Mouse (Mus musculus): ENCODE results near the gene Dnm2.
"Not testable (repeated sequence)": the region's sequence is repeated elsewhere in the genome, so short reads cannot be mapped to it uniquely, and the experiment has no call there.

The Dnm2 gene

DNA sequence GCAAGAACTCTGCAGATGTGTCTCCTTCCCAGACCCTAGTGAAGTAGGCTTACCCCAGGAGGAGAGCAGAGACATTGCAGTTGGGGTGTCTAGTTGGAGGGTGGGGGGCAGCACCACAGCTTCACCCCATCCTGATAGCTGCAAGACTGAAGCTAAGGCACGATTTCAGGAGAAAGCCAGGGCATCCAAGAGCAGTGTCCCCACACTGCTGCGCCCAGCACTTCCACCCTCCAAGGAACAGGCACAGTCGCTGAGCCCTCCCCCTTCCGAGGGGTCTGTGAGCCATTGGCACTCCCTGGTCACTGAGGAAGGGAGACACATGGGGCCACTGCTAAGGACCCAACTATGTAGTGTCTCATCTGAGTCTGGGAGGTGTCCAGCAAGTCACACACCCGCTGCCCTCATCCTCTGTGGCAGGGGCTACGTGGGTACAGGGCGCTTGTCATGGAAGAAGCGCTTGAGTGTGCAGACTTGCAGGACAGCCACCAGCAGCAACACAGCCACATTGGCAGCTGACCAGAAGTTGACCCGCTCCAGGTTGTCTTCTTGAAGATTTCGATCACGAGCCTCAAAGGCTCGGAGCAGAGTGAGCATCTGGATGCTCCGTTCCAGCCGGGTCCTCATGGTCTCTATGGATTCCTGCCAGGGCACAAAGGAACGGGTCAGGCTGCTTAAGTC, 83.2 kb downstream of the Dnm2 start:
- H3K9me3 ChIP-seq (ENCODE audit: low read length) = no peaks in the 10 kb centered on the region
- 0 out of 2 replicates have a peak overlapping the region, but pooled peaks have one; percentile 13 for H3K4me3 ChIP-seq (replicated peaks; ENCODE audit: low read length)
- H3K27me3 ChIP-seq (ENCODE audit: insufficient read depth, low read length) = no peaks in the 10 kb centered on the region
- no peak for TF ChIP-seq CTCF (conservative IDR thresholded peaks at IDR 0.05; ENCODE audit: low read length)
- H3K36me3 ChIP-seq (ENCODE audit: insufficient read depth, low read length) = peaks cover 62% of the 10 kb centered on the region
- peaks cover 53% of the 10 kb centered on the region for H3K4me1 ChIP-seq (replicated peaks; ENCODE audit: low read depth, low read length)

DNA sequence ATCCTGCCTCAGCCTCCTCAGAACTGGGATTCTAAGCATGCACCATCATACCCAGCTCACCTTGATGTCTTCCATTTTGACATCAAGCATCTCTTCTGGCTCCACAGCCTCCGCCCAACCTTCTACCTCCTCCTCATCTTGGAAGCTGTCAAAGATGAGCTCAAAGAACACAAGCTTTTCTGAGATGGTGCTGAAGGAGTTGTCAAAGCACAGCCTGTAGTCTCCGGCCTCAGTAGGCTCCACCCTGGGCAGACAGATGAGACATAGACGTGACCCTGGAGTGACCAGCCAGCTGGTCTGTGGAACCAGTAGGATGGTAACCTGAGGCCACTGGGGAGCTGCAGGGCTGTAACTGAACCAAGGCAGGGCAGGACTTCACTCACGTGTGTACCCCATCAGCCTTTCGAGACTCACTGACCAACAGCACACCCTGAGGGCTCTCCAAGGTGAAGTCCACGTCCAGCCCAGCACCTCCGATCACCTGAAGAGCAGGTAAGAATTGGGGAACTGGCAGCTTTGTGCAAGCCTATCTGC, 84.2 kb downstream of the Dnm2 start:
- peaks cover 8% of the 10 kb centered on the region for H3K9me3 ChIP-seq (ENCODE audit: low read length)
- H3K4me1 ChIP-seq (replicated peaks; ENCODE audit: low read depth, low read length) = peaks cover 53% of the 10 kb centered on the region
- H3K36me3 ChIP-seq (ENCODE audit: insufficient read depth, low read length) = peaks cover 54% of the 10 kb centered on the region
- peak overlapping the region; percentile 93 for H3K4me3 ChIP-seq (replicated peaks; ENCODE audit: low read length)
- TF ChIP-seq CTCF (conservative IDR thresholded peaks at IDR 0.05; ENCODE audit: low read length) = no peak
- no peak for TF ChIP-seq POU5F1 (IDR thresholded peaks at IDR 0.05; ENCODE audit: borderline replicate concordance, low read length)
- TF ChIP-seq NANOG (IDR thresholded peaks at IDR 0.05; ENCODE audit: borderline replicate concordance, low read length) = no peak
- H3K27me3 ChIP-seq (ENCODE audit: insufficient read depth, low read length) = no peaks in the 10 kb centered on the region

DNA sequence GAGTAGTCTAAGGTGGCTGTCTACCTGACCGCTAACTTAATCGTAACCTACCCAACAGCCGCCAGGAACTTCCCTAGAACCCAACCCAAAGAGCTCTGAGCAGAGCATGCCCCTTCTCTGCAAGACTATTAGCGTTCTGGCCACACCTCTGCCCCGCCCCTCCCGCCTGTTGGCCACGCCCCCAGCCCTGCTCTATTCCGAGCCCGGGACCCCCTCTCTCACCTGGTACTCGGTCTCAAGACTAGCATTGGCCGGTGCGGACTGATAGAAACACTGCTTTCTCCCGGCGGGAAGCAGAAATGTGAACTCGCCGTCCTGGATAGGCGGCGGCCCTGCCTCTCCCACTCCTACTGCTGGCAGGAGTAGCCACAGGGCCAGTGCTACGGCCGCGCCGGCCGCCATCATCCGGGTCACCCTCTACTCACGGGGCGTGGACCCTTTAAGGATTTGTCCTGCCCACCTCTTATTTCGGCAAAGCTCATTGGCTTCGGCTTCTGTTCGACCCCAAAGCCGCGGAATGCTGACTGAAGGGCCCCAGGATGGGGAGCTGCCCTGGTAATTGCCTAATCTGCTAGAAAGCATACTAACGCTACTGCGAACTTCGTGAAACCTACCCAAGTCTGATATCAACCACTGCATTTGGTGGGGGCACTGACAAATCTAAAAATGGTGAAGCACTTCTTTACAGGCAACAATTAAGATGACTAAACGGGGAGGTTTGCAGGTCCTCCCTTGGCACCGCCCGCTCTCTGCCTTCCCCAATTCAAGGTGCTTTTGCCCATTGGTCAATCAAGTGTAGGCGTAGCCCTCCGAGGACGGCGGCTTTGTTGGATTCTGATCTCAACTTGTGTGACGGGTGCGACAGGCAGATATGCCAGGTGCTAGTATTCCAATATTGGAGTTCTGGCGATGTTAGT, 85.3 kb downstream of the Dnm2 start, which contains the start of gene Tmed1:
TSS of gene Tmed1 (minus strand) at position 481 of the 917 bp plus-strand sequence.
- TF ChIP-seq CTCF (conservative IDR thresholded peaks at IDR 0.05; ENCODE audit: low read length) (no peak), POU5F1 (IDR thresholded peaks at IDR 0.05; ENCODE audit: borderline replicate concordance, low read length) (no peak), NANOG (IDR thresholded peaks at IDR 0.05; ENCODE audit: borderline replicate concordance, low read length) (no peak)
- H3K4me3 ChIP-seq (replicated peaks; ENCODE audit: low read length) = peak within 1 kb of the TSS; percentile 93
- peaks cover 59% of the 10 kb centered on the region for H3K4me1 ChIP-seq (replicated peaks; ENCODE audit: low read depth, low read length)
- H3K9me3 ChIP-seq (ENCODE audit: low read length) = peaks cover 8% of the 10 kb centered on the region
- no peaks in the 10 kb centered on the region for H3K27me3 ChIP-seq (ENCODE audit: insufficient read depth, low read length)
- peaks cover 43% of the 10 kb centered on the region for H3K36me3 ChIP-seq (ENCODE audit: insufficient read depth, low read length)

GRCm38 (mm10) chr9:21510689-21511015, 85.9 kb downstream of the Dnm2 start:
- Histone ChIP-seq H3K9me3 (ENCODE audit: low read length) (peaks cover 8% of the 10 kb centered on the region), H3K4me3 (replicated peaks; ENCODE audit: low read length) (peak overlapping the region; percentile 93), H3K27me3 (ENCODE audit: insufficient read depth, low read length) (no peaks in the 10 kb centered on the region), H3K36me3 (ENCODE audit: insufficient read depth, low read length) (peaks cover 36% of the 10 kb centered on the region), H3K4me1 (replicated peaks; ENCODE audit: low read depth, low read length) (peaks cover 62% of the 10 kb centered on the region)
- TF ChIP-seq NANOG (IDR thresholded peaks at IDR 0.05; ENCODE audit: borderline replicate concordance, low read length) (no peak), POU5F1 (IDR thresholded peaks at IDR 0.05; ENCODE audit: borderline replicate concordance, low read length) (no peak), CTCF (conservative IDR thresholded peaks at IDR 0.05; ENCODE audit: low read length) (no peak)

- H3K27me3 ChIP-seq (ENCODE audit: insufficient read depth, low read length) = no peaks in the 10 kb centered on the region
- peaks cover 62% of the 10 kb centered on the region for H3K4me1 ChIP-seq (replicated peaks; ENCODE audit: low read depth, low read length)
- peaks cover 32% of the 10 kb centered on the region for H3K36me3 ChIP-seq (ENCODE audit: insufficient read depth, low read length)
- no peak for TF ChIP-seq NANOG (IDR thresholded peaks at IDR 0.05; ENCODE audit: borderline replicate concordance, low read length)
- no peak for TF ChIP-seq POU5F1 (IDR thresholded peaks at IDR 0.05; ENCODE audit: borderline replicate concordance, low read length)
- TF ChIP-seq CTCF (conservative IDR thresholded peaks at IDR 0.05; ENCODE audit: low read length) = no peak
- H3K4me3 ChIP-seq (replicated peaks; ENCODE audit: low read length) = peak overlapping the region; percentile 93
- peaks cover 8% of the 10 kb centered on the region for H3K9me3 ChIP-seq (ENCODE audit: low read length)
Observed at GRCm38 (mm10) chr9:21511052-21511451, 86.3 kb downstream of the Dnm2 start.

DNA sequence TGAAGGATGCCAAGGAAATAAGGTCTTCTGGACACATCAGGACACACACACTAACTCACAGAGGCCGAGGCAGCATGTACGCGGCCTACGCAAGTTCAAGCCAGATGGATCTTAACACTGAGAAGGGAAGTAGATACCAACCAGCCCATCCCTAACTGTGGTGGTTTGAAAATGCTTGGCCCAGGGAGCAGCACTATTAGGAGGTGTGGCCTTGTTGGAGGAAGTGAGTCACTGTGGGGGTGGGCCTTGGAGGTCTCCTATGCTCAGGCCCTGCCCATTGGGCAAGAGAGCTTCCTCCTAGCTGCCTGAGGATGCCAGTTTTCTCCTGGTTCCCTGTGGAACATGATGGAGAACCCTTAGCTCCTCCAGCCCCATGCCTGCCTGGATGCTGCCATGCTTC, 88.8 kb downstream of the Dnm2 start:
- H3K9me3 ChIP-seq (ENCODE audit: low read length) = peaks cover 8% of the 10 kb centered on the region
- H3K4me3 ChIP-seq (replicated peaks; ENCODE audit: low read length) = no peak overlapping the region
- H3K4me1 ChIP-seq (replicated peaks; ENCODE audit: low read depth, low read length) = peaks cover 47% of the 10 kb centered on the region
- H3K27me3 ChIP-seq (ENCODE audit: insufficient read depth, low read length) = no peaks in the 10 kb centered on the region
- TF ChIP-seq NANOG (IDR thresholded peaks at IDR 0.05; ENCODE audit: borderline replicate concordance, low read length) (no peak), POU5F1 (IDR thresholded peaks at IDR 0.05; ENCODE audit: borderline replicate concordance, low read length) (no peak), CTCF (conservative IDR thresholded peaks at IDR 0.05; ENCODE audit: low read length) (no peak)
- H3K36me3 ChIP-seq (ENCODE audit: insufficient read depth, low read length) = peaks cover 8% of the 10 kb centered on the region

DNA sequence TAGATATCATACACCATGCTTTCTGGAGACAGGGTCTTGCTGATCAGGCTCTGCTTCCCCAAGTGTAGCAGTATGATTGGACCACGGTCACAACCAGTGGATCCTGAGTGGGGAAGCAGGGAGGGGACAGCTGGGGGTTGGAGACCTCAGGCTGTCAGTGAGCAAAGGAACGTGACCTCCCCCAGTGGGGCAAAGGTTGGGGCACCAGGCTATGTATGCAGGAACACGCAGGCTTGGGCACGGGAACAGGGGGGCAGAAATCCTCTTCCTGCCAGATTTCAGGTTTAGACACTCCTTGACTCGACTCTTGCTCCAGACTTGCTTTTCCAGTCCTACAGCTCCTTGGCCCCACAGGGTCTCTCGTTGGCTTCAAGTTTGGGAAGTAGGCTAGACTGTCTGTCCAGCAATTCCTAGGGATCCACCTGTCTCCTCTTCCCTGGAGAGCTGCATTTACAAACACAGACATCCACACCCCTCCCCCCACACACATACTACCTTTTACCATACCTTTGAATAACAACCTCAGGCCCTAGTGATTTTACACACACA, 93.3 kb downstream of the Dnm2 start:
- H3K4me3 ChIP-seq (replicated peaks; ENCODE audit: low read length) = no peak overlapping the region

GRCm38 (mm10) chr9:21518690-21519089, 94.0 kb downstream of the Dnm2 start:
- not testable (repeated sequence) for H3K9me3 ChIP-seq (ENCODE audit: low read length); H3K36me3 ChIP-seq (ENCODE audit: insufficient read depth, low read length); H3K27me3 ChIP-seq (ENCODE audit: insufficient read depth, low read length); H3K4me3 ChIP-seq (replicated peaks; ENCODE audit: low read length)
- H3K4me1 ChIP-seq (replicated peaks; ENCODE audit: low read depth, low read length) = peaks cover 25% of the 10 kb centered on the region

More for the DNA sequence above, 93.3 kb downstream of the Dnm2 start:
- Histone ChIP-seq H3K27me3 (ENCODE audit: insufficient read depth, low read length) (no peaks in the 10 kb centered on the region), H3K4me1 (replicated peaks; ENCODE audit: low read depth, low read length) (peaks cover 25% of the 10 kb centered on the region), H3K9me3 (ENCODE audit: low read length) (peaks cover 15% of the 10 kb centered on the region), H3K36me3 (ENCODE audit: insufficient read depth, low read length) (no peaks in the 10 kb centered on the region)
- TF ChIP-seq CTCF (conservative IDR thresholded peaks at IDR 0.05; ENCODE audit: low read length) = no peak
- TF ChIP-seq NANOG (IDR thresholded peaks at IDR 0.05; ENCODE audit: borderline replicate concordance, low read length) = no peak
- TF ChIP-seq POU5F1 (IDR thresholded peaks at IDR 0.05; ENCODE audit: borderline replicate concordance, low read length) = no peak

Data from E14TG2a.4 (cell line).